Mouse (Mus musculus): ENCODE data around the gene Wfikkn2.

The Wfikkn2 gene

GRCm38 (mm10) chr11:94189579-94189978 is 56.2 kb downstream of the Wfikkn2 start:
- DNase-seq: no peak
